Comparison of ENCODE assay signal across 26 mouse cellular contexts in genomic region chr1:184456727-184457126, GRCm38 (mm10).
DNase-seq lines count a peak whose midpoint lies in the region; ATAC-seq and TF ChIP-seq lines count a peak whose summit lies in the region.
"Had no signal": no experiment of that assay in that cellular context is flagged by ENCODE, and none has a peak within 500 bp of the region (broad histone marks: within the 10 kb centered on the region; RNA-seq: fewer than 3 reads in every experiment).

No protein-coding gene starts in this region.

- no peak for TF ChIP-seq EP300 in liver, postnatal 0 days (IDR thresholded peaks at IDR 0.05; ENCODE audit: low read depth)
- TF ChIP-seq EP300 in stomach, postnatal 0 days (optimal IDR thresholded peaks at IDR 0.05) = no peak

- TF ChIP-seq CTCF in liver, postnatal 0 days (IDR thresholded peaks at IDR 0.05; ENCODE audit: low read depth) = no peak
- TF ChIP-seq CTCF in Patski (IDR thresholded peaks at IDR 0.05) = no peak
- TF ChIP-seq CTCF in stomach, postnatal 0 days (IDR thresholded peaks at IDR 0.05; ENCODE audit: low read depth) = no peak
- no peak for TF ChIP-seq CTCF in layer of hippocampus, adult 2 months (conservative IDR thresholded peaks at IDR 0.05)

- no peaks in the 10 kb centered on the region for H3K27me3 ChIP-seq in intestine, embryonic 14.5 days (replicated peaks; ENCODE audit: control insufficient read depth, insufficient read depth, low read length)
- no peaks in the 10 kb centered on the region for H3K27me3 ChIP-seq in intestine, embryonic 15.5 days (replicated peaks)
- no peaks in the 10 kb centered on the region for H3K27me3 ChIP-seq in liver, postnatal 0 days (ENCODE audit: insufficient read depth, low read length)
- H3K27me3 ChIP-seq in liver, embryonic 12.5 days (replicated peaks) = no peaks in the 10 kb centered on the region
- H3K27me3 ChIP-seq in Patski = no peaks in the 10 kb centered on the region
- H3K27me3 ChIP-seq in stomach, postnatal 0 days (ENCODE audit: control insufficient read depth, insufficient read depth, low read length) = no peaks in the 10 kb centered on the region
- H3K27me3 ChIP-seq: embryonic facial prominence, embryonic 12.5 days; embryonic facial prominence, embryonic 15.5 days; heart, embryonic 13.5 days; hindbrain, embryonic 12.5 days had no signal

- H3K36me3 ChIP-seq in intestine, embryonic 14.5 days (ENCODE audit: control insufficient read depth, insufficient read depth, low read length) = no peaks in the 10 kb centered on the region
- H3K36me3 ChIP-seq in intestine, embryonic 15.5 days = no peaks in the 10 kb centered on the region
- H3K36me3 ChIP-seq in liver, postnatal 0 days (replicated peaks; ENCODE audit: insufficient read depth, low read length) = no peaks in the 10 kb centered on the region
- no peaks in the 10 kb centered on the region for H3K36me3 ChIP-seq in liver, embryonic 12.5 days
- H3K36me3 ChIP-seq in stomach, postnatal 0 days (ENCODE audit: control insufficient read depth, insufficient read depth, low read length) = no peaks in the 10 kb centered on the region
- H3K36me3 ChIP-seq: embryonic facial prominence, embryonic 12.5 days; embryonic facial prominence, embryonic 15.5 days; heart, embryonic 10.5 days; heart, embryonic 13.5 days; hindbrain, embryonic 12.5 days; hindbrain, embryonic 15.5 days had no signal

- DNase-seq in intestine, embryonic 14.5 days (ENCODE audit: low spot score) = peak; percentile 33
- no peak for DNase-seq in liver, postnatal 0 days
- no peak for DNase-seq in Patski (ENCODE audit: low read depth, low spot score)
- DNase-seq in stomach, postnatal 0 days (ENCODE audit: low spot score) = peak; percentile 53
- DNase-seq in layer of hippocampus, adult 2 months (ENCODE audit: low spot score in 2 of 2) = no peak
- no peak for DNase-seq in kidney, adult 9 months
- DNase-seq: adrenal gland, adult 2 months; adrenal gland, postnatal 14 days; cerebellum, adult 11 months; cerebellum, adult 2 months; cerebellum, adult 9-11 months; cerebellum, postnatal 25 days; forebrain, postnatal 0 days; gastrocnemius, adult 2 months; gastrocnemius, postnatal 14 days; heart, adult 2 months; heart, postnatal 14 days had no signal

- no peaks in the 10 kb centered on the region for H3K4me1 ChIP-seq in intestine, embryonic 14.5 days (replicated peaks; ENCODE audit: control insufficient read depth, insufficient read depth, low read length)
- H3K4me1 ChIP-seq in intestine, embryonic 15.5 days (replicated peaks) = no peaks in the 10 kb centered on the region
- H3K4me1 ChIP-seq in liver, postnatal 0 days (ENCODE audit: insufficient read depth) = no peaks in the 10 kb centered on the region
- H3K4me1 ChIP-seq in liver, embryonic 12.5 days = no peaks in the 10 kb centered on the region
- no peaks in the 10 kb centered on the region for H3K4me1 ChIP-seq in stomach, postnatal 0 days (replicated peaks; ENCODE audit: control insufficient read depth, insufficient read depth)
- H3K4me1 ChIP-seq: embryonic facial prominence, embryonic 12.5 days; embryonic facial prominence, embryonic 15.5 days; heart, embryonic 10.5 days; heart, embryonic 13.5 days; hindbrain, embryonic 12.5 days; hindbrain, embryonic 15.5 days had no signal

- in situ Hi-C loops in Patski (cut with MboI; ENCODE audit: low pct_unique_long_range_greater_than_20kb) = no loop called here

- no peak overlapping the region for H3K4me3 ChIP-seq in intestine, embryonic 14.5 days (ENCODE audit: low read depth, low read length)
- H3K4me3 ChIP-seq in intestine, embryonic 15.5 days (replicated peaks) = no peak overlapping the region
- no peak overlapping the region for H3K4me3 ChIP-seq in liver, postnatal 0 days (ENCODE audit: low read depth, low read length)
- no peak overlapping the region for H3K4me3 ChIP-seq in liver, embryonic 12.5 days
- no peak overlapping the region for H3K4me3 ChIP-seq in stomach, postnatal 0 days (ENCODE audit: low read depth, low read length)
- no peak overlapping the region for H3K4me3 ChIP-seq in layer of hippocampus, adult 2 months
- H3K4me3 ChIP-seq: embryonic facial prominence, embryonic 12.5 days; embryonic facial prominence, embryonic 15.5 days; gastrocnemius, adult 2 months; heart, adult 2 months; heart, embryonic 10.5 days; heart, embryonic 13.5 days; hindbrain, embryonic 12.5 days; hindbrain, embryonic 15.5 days had no signal

- no peaks in the 10 kb centered on the region for H3K9me3 ChIP-seq in intestine, embryonic 14.5 days (ENCODE audit: control insufficient read depth, low read length)
- H3K9me3 ChIP-seq in intestine, embryonic 15.5 days = no peaks in the 10 kb centered on the region
- no peaks in the 10 kb centered on the region for H3K9me3 ChIP-seq in liver, postnatal 0 days (ENCODE audit: low read length)
- H3K9me3 ChIP-seq in liver, embryonic 12.5 days (replicated peaks) = no peaks in the 10 kb centered on the region
- H3K9me3 ChIP-seq in stomach, postnatal 0 days (ENCODE audit: control insufficient read depth, low read length) = no peaks in the 10 kb centered on the region
- H3K9me3 ChIP-seq: embryonic facial prominence, embryonic 12.5 days; embryonic facial prominence, embryonic 15.5 days; heart, embryonic 10.5 days; heart, embryonic 13.5 days; hindbrain, embryonic 12.5 days; hindbrain, embryonic 15.5 days had no signal

- no peak for ATAC-seq in intestine, embryonic 14.5 days (replicated peaks; ENCODE audit: low FRiP score, low TSS enrichment, low read depth)
- ATAC-seq in intestine, embryonic 15.5 days = no peak
- ATAC-seq in liver, postnatal 0 days = peak; percentile 54; the same call in 1 of the 2 replicates
- ATAC-seq in liver, embryonic 12.5 days = no peak
- peak; percentile 62 for ATAC-seq in Patski
- ATAC-seq in stomach, postnatal 0 days (ENCODE audit: low FRiP score, low TSS enrichment) = peak; percentile 93
- ATAC-seq: forebrain, embryonic 14.5 days; forebrain, postnatal 0 days had no signal

- CTCF ChIA-PET in Patski (lab: Charles Lee) = no interaction called here

- no peak overlapping the region for H3K4me2 ChIP-seq in intestine, embryonic 14.5 days (ENCODE audit: low read length)
- H3K4me2 ChIP-seq in intestine, embryonic 15.5 days (replicated peaks) = no peak overlapping the region
- H3K4me2 ChIP-seq in liver, postnatal 0 days (ENCODE audit: low read depth, low read length) = no peak overlapping the region
- no peak overlapping the region for H3K4me2 ChIP-seq in liver, embryonic 12.5 days
- no peak overlapping the region for H3K4me2 ChIP-seq in stomach, postnatal 0 days (replicated peaks; ENCODE audit: low read depth)
- H3K4me2 ChIP-seq: embryonic facial prominence, embryonic 12.5 days; embryonic facial prominence, embryonic 15.5 days; heart, embryonic 13.5 days; hindbrain, embryonic 12.5 days; hindbrain, embryonic 15.5 days had no signal

- no peak overlapping the region for H3K27ac ChIP-seq in intestine, embryonic 14.5 days (ENCODE audit: low read depth)
- H3K27ac ChIP-seq in intestine, embryonic 15.5 days = no peak overlapping the region
- no peak overlapping the region for H3K27ac ChIP-seq in liver, postnatal 0 days (ENCODE audit: low read depth)
- H3K27ac ChIP-seq in liver, embryonic 12.5 days = no peak overlapping the region
- H3K27ac ChIP-seq in stomach, postnatal 0 days (replicated peaks) = no peak overlapping the region
- no peak overlapping the region for H3K27ac ChIP-seq in layer of hippocampus, adult 2 months
- H3K27ac ChIP-seq: embryonic facial prominence, embryonic 12.5 days; embryonic facial prominence, embryonic 15.5 days; gastrocnemius, adult 2 months; heart, adult 2 months; heart, embryonic 10.5 days; heart, embryonic 13.5 days; hindbrain, embryonic 12.5 days; hindbrain, embryonic 15.5 days had no signal

- H3K9ac ChIP-seq in intestine, embryonic 14.5 days (ENCODE audit: low read length) = no peak overlapping the region
- H3K9ac ChIP-seq in intestine, embryonic 15.5 days = no peak overlapping the region
- no peak overlapping the region for H3K9ac ChIP-seq in liver, postnatal 0 days (replicated peaks)
- H3K9ac ChIP-seq in liver, embryonic 12.5 days = no peak overlapping the region
- H3K9ac ChIP-seq in stomach, postnatal 0 days (ENCODE audit: low read length) = no peak overlapping the region
- H3K9ac ChIP-seq: embryonic facial prominence, embryonic 12.5 days; embryonic facial prominence, embryonic 15.5 days; forebrain, postnatal 0 days; heart, embryonic 13.5 days; hindbrain, embryonic 12.5 days; hindbrain, embryonic 15.5 days had no signal

- POLR2A ChIA-PET in Patski (lab: Charles Lee) = no interaction called here

- 85% methylated on average over 8 of the region's 8 CpGs for WGBS in intestine, embryonic 14.5 days
- 87% methylated on average over 8 of the region's 8 CpGs for WGBS in intestine, embryonic 15.5 days
- WGBS in liver, postnatal 0 days (ENCODE audit: insufficient replicate concordance) = 74% methylated on average over 8 of the region's 8 CpGs
- 77% methylated on average over 8 of the region's 8 CpGs for WGBS in liver, embryonic 12.5 days (ENCODE audit: insufficient replicate concordance)
- WGBS in stomach, postnatal 0 days = 69% methylated on average over 8 of the region's 8 CpGs

Comparison
In these comparisons a context has a peak if more than half of its experiments do, and no peak if none do; other contexts are left out.
1. ATAC-seq: peak in liver, postnatal 0 days (single experiment), Patski (single experiment) and stomach, postnatal 0 days (single experiment); none in intestine, embryonic 14.5 days (single experiment), intestine, embryonic 15.5 days (single experiment) and liver, embryonic 12.5 days (single experiment).
2. DNase-seq: peak in intestine, embryonic 14.5 days (single experiment) and stomach, postnatal 0 days (single experiment); none in liver, postnatal 0 days (single experiment), Patski (single experiment), layer of hippocampus, adult 2 months (0 of 2) and kidney, adult 9 months (single experiment).